Comparison of ENCODE assay signal across 9 mouse cellular contexts in the genomic region with DNA sequence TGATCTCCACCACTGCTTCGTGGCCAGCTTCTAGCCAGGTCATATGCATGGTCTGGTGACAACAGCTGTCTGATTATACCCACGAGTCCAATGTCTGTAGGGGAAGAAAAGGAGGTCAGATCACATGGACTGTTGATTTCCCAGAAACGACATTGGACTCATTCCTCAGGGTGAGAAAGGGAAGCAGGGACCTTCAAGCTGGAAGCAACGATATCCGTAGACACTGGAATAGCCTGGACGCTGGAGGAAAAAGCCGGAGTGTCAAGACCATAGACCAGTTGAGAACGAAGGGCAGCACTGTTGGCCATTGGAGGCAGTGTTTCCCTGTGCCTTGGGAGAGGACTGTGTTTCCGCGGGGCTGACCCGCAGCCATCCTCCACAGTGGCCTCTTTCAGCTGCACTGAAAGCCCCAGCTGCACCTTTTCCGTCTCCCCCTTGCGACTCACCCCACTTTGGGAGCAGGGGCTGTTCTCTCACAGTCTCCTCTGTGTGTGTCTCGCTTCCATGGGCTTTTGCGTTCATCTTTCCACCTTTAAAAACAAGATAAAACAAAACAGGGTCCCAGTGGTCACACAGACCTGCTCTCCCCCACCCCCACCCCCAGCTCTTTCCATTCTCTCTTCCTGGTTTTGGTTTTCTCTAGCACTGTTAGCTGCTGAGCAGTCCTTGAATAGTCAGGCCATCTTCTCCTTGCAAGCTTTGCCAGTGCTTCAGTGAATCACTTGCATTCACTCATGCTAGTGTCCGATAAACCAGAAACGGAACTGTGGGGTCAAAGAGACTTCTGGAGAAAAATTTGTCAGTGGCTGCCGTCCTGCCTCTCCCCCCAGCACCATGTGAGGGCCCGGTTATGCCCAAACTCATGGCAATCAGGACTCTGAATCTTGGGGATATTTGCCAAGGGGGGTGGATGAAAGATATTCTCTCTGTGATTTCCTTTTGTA. TPM values are rescaled to one million over a fixed set of nuclear protein-coding genes. Genes with fewer than 3 reads are reported as not detected.
DNase-seq lines count a peak whose midpoint lies in the region; ATAC-seq and TF ChIP-seq lines count a peak whose summit lies in the region.
"Had no signal": no experiment of that assay in that cellular context is flagged by ENCODE, and none has a peak within 500 bp of the region (broad histone marks: within the 10 kb centered on the region; RNA-seq: fewer than 3 reads in every experiment).

No protein-coding gene starts in this region.

- peaks cover 40% of the 10 kb centered on the region for H3K4me1 ChIP-seq in heart, embryonic 12.5 days (replicated peaks)
- H3K4me1 ChIP-seq in embryonic fibroblast, embryonic 13.5 days (ENCODE audit: control insufficient read depth, insufficient read depth, low read length) = peaks cover 13% of the 10 kb centered on the region
- peaks cover 64% of the 10 kb centered on the region for H3K4me1 ChIP-seq in hindbrain, embryonic 13.5 days (replicated peaks)
- H3K4me1 ChIP-seq in lung, embryonic 16.5 days (replicated peaks; ENCODE audit: control insufficient read depth, insufficient read depth, low read length) = peaks cover 44% of the 10 kb centered on the region

- no peak for TF ChIP-seq POLR2A in embryonic fibroblast, embryonic 13.5 days (IDR thresholded peaks at IDR 0.05; ENCODE audit: low read depth, low read length)

- no peak overlapping the region for H3K9ac ChIP-seq in heart, embryonic 12.5 days
- 0 out of 2 replicates have a peak overlapping the region, but pooled peaks have one; percentile 14 for H3K9ac ChIP-seq in hindbrain, embryonic 13.5 days
- H3K9ac ChIP-seq in lung, embryonic 16.5 days (ENCODE audit: low read length) = no peak overlapping the region; the same call in 1 of the 2 replicates

- no peaks in the 10 kb centered on the region for H3K36me3 ChIP-seq in heart, embryonic 12.5 days
- no peaks in the 10 kb centered on the region for H3K36me3 ChIP-seq in hindbrain, embryonic 13.5 days
- no peaks in the 10 kb centered on the region for H3K36me3 ChIP-seq in lung, embryonic 16.5 days (ENCODE audit: control insufficient read depth, insufficient read depth, low read length)

- H3K27me3 ChIP-seq in heart, embryonic 12.5 days (replicated peaks) = no peaks in the 10 kb centered on the region
- H3K27me3 ChIP-seq in hindbrain, embryonic 13.5 days = no peaks in the 10 kb centered on the region
- H3K27me3 ChIP-seq in lung, embryonic 16.5 days (ENCODE audit: control insufficient read depth, insufficient read depth, low read depth, low read length) = no peaks in the 10 kb centered on the region

- no peak overlapping the region for H3K27ac ChIP-seq in heart, embryonic 12.5 days (ENCODE audit: poor library complexity, severe bottlenecking)
- no peak overlapping the region for H3K27ac ChIP-seq in embryonic fibroblast, embryonic 13.5 days (ENCODE audit: insufficient read depth, low read length)
- peak overlapping the region; percentile 74 for H3K27ac ChIP-seq in hindbrain, embryonic 13.5 days
- H3K27ac ChIP-seq in lung, embryonic 16.5 days (ENCODE audit: low read length) = peak overlapping the region; percentile 56

- no peak overlapping the region for H3K4me3 ChIP-seq in heart, embryonic 12.5 days
- no peak overlapping the region for H3K4me3 ChIP-seq in embryonic fibroblast, embryonic 13.5 days (ENCODE audit: insufficient read depth, low read length)
- H3K4me3 ChIP-seq in hindbrain, embryonic 13.5 days = no peak overlapping the region
- no peak overlapping the region for H3K4me3 ChIP-seq in lung, embryonic 16.5 days (ENCODE audit: low read length)
- H3K4me3 ChIP-seq: erythroblast, embryonic 14.5 days had no signal

- DNase-seq in heart, adult 11 months = peak; percentile 95
- peak; percentile 28 for DNase-seq in yolk sac, embryonic 10.5 days (ENCODE audit: low spot score)
- no peak for DNase-seq in B cell, adult 2 months

- no peaks in the 10 kb centered on the region for H3K9me3 ChIP-seq in heart, embryonic 12.5 days (replicated peaks)
- no peaks in the 10 kb centered on the region for H3K9me3 ChIP-seq in hindbrain, embryonic 13.5 days
- H3K9me3 ChIP-seq in lung, embryonic 16.5 days (ENCODE audit: control insufficient read depth, low read length) = no peaks in the 10 kb centered on the region

- TF ChIP-seq CTCF in embryonic fibroblast, embryonic 13.5 days (IDR thresholded peaks at IDR 0.05; ENCODE audit: borderline replicate concordance, insufficient read depth, low read length) = peak; percentile 26; the same call in 1 of the 2 replicates

- H3K4me2 ChIP-seq in heart, embryonic 12.5 days = no peak overlapping the region
- H3K4me2 ChIP-seq in hindbrain, embryonic 13.5 days = no peak overlapping the region
- no peak overlapping the region for H3K4me2 ChIP-seq in lung, embryonic 16.5 days (ENCODE audit: low read depth, low read length)

- ATAC-seq in heart, embryonic 12.5 days (ENCODE audit: insufficient number of reproducible peaks, low FRiP score) = no peak
- ATAC-seq in hindbrain, embryonic 13.5 days (ENCODE audit: low FRiP score) = no peak
- ATAC-seq in lung, embryonic 16.5 days (ENCODE audit: low read depth) = peak; percentile 47; the same call in 1 of the 2 replicates
- no peak for ATAC-seq in inflammation-experienced regulatory T-cells, adult 6 months

- WGBS in heart, embryonic 12.5 days = 48% methylated on average over 19 of the region's 19 CpGs
- WGBS in hindbrain, embryonic 13.5 days = 47% methylated on average over 19 of the region's 19 CpGs
- 35% methylated on average over 19 of the region's 19 CpGs for WGBS in lung, embryonic 16.5 days

RNA-seq across cellular contexts. Expression of a gene that starts 36.5 kb away (rescaled TPM):
- 5.6 and 5.8 TPM in 2 replicates for polyA plus RNA-seq in heart, embryonic 12.5 days (2016; fragmentation: Nextera tagmentation; extraction: Ambion mirVana)
- 80.4 and 80.5 TPM in 2 replicates for polyA plus RNA-seq in embryonic fibroblast, embryonic 13.5 days (2011; ENCODE audit: insufficient read length, low read depth, missing spikeins)
- 17.3 and 19.5 TPM in 2 replicates for polyA plus RNA-seq in hindbrain, embryonic 13.5 days (2015; fragmentation: Nextera tagmentation; extraction: Ambion mirVana)
- polyA plus RNA-seq in lung, embryonic 16.5 days (2015; fragmentation: Nextera tagmentation; extraction: Ambion mirVana) = 22.8 and 24.9 TPM in 2 replicates
- 10 to 100 TPM; 16.0 to 35.6 (median 29.9) TPM for polyA plus RNA-seq in inflammation-experienced regulatory T-cells, adult 6 months (2017; shearing (Covaris generic))

Comparison
In these comparisons a context has a peak if more than half of its experiments do, and no peak if none do; other contexts are left out.
1. DNase-seq: peak in heart, adult 11 months (single experiment) and yolk sac, embryonic 10.5 days (single experiment); none in B cell, adult 2 months (0 of 2).
2. H3K27ac ChIP-seq: peak in hindbrain, embryonic 13.5 days (single experiment) and lung, embryonic 16.5 days (single experiment); none in heart, embryonic 12.5 days (single experiment) and embryonic fibroblast, embryonic 13.5 days (single experiment).